Mouse (Mus musculus) erythroblast, adult 5-6 weeks (primary cell): ENCODE data around the gene Pphln1. TPM values are rescaled to one million over a fixed set of nuclear protein-coding genes. Genes with fewer than 3 reads are reported as not detected.

Source experiments
- ATAC-seq: replicated peaks from 2 replicates; pipeline ENCODE4 v1.8.0; 2016; ENCODE audit warnings: moderate number of reproducible peaks, mild to moderate bottlenecking, moderate TSS enrichment, inconsistent platforms; ENCODE audit not compliant: poor library complexity, low FRiP score, severe bottlenecking
- total RNA-seq, 2 experiments: library from RNA; stranded (forward) in 1 of 2; stranded (reverse) in 1 of 2; fragments of 150-400 nt in 1 of 2; fragments of 200-764, 138-1000 nt in 1 of 2; gene quantifications; 2 replicates each; pipeline versions ENCODE4 v1.2.3 to v1.2.4; 2015 to 2017; ENCODE audit warnings: low replicate concordance in 2 of 2

The Pphln1 gene
- total RNA-seq, 2 experiments from 2014 or later, result 9.3 to 14.4 TPM

GRCm38 (mm10) chr15:93489597-93489996 is 91.4 kb downstream of the Pphln1 start:
- ATAC-seq, result no peak

- ATAC-seq, result no peak
Measured at GRCm38 (mm10) chr15:93494700-93495099, 96.5 kb downstream of the Pphln1 start.

GRCm38 (mm10) chr15:93499866-93500265 is 101.7 kb downstream of the Pphln1 start:
- ATAC-seq, result no peak

- 0 out of 2 replicates have a peak, but pooled peaks have one; percentile 31 for ATAC-seq
Measured at GRCm38 (mm10) chr15:93502703-93503102, 104.6 kb downstream of the Pphln1 start.

- no peak for ATAC-seq
Measured at GRCm38 (mm10) chr15:93503201-93503745, 105.1 kb downstream of the Pphln1 start.

GRCm38 (mm10) chr15:93504808-93505207 is 106.7 kb downstream of the Pphln1 start:
- ATAC-seq, result no peak

GRCm38 (mm10) chr15:93510690-93511336 is 112.7 kb downstream of the Pphln1 start:
- ATAC-seq, result no peak

- no peak for ATAC-seq
Measured at GRCm38 (mm10) chr15:93512437-93512836, 114.3 kb downstream of the Pphln1 start.

- ATAC-seq, result peak; percentile 49; the same call in 1 of the 2 replicates
Measured at GRCm38 (mm10) chr15:93513939-93514341, 115.8 kb downstream of the Pphln1 start.

- ATAC-seq, result no peak
Measured at GRCm38 (mm10) chr15:93515316-93515715, 117.2 kb downstream of the Pphln1 start.

- ATAC-seq, result no peak
Measured at GRCm38 (mm10) chr15:93517022-93517565, 118.9 kb downstream of the Pphln1 start.

GRCm38 (mm10) chr15:93518143-93518902 is 120.2 kb downstream of the Pphln1 start:
- no peak for ATAC-seq

- peak; percentile 81 for ATAC-seq
Measured at GRCm38 (mm10) chr15:93518941-93519835, 121.0 kb downstream of the Pphln1 start.

GRCm38 (mm10) chr15:93519836-93520826 is 122.0 kb downstream of the Pphln1 start:
- no peak for ATAC-seq

GRCm38 (mm10) chr15:93521088-93521786 is 123.1 kb downstream of the Pphln1 start:
- ATAC-seq, result no peak

- no peak for ATAC-seq
Measured at GRCm38 (mm10) chr15:93521787-93522180, 123.6 kb downstream of the Pphln1 start.

- no peak for ATAC-seq
Measured at GRCm38 (mm10) chr15:93525305-93525917, 127.3 kb downstream of the Pphln1 start.
